Mouse (Mus musculus): ENCODE data around the gene Gm36028. TPM values are rescaled to one million over a fixed set of nuclear protein-coding genes. Genes with fewer than 3 reads are reported as not detected.
A peak's percentile ranks its signal among the peaks of the same experiment; 100 is the strongest.

Gm36028 gene
- polyA plus RNA-seq, 1 experiment from 2014 or later = 0.57 TPM

GRCm38 (mm10) chr16:37831041-37831440, 29.9 kb downstream of the Gm36028 start:
- H3K4me1 ChIP-seq = peaks cover 4% of the 10 kb centered on the region; the same call in 1 of the 2 replicates
- no peak overlapping the region for H3K27ac ChIP-seq (replicated peaks)
- 83% methylated on average over 7 of the region's 7 CpGs for WGBS
- H3K36me3 ChIP-seq = peaks cover 100% of the 10 kb centered on the region
- no peak overlapping the region for H3K4me3 ChIP-seq
- H3K9me3 ChIP-seq = no peaks in the 10 kb centered on the region
- no peak for ATAC-seq (ENCODE audit: extremely low read depth, insufficient number of reproducible peaks, low FRiP score, low TSS enrichment)
- no peak overlapping the region for H3K9ac ChIP-seq
- H3K4me2 ChIP-seq = no peak overlapping the region
- H3K27me3 ChIP-seq (replicated peaks) = no peaks in the 10 kb centered on the region

- no peak overlapping the region for H3K4me2 ChIP-seq
- H3K27ac ChIP-seq (replicated peaks) = no peak overlapping the region
- no peak overlapping the region for H3K4me3 ChIP-seq
- H3K9me3 ChIP-seq = no peaks in the 10 kb centered on the region
- H3K27me3 ChIP-seq (replicated peaks) = no peaks in the 10 kb centered on the region
- ATAC-seq (ENCODE audit: extremely low read depth, insufficient number of reproducible peaks, low FRiP score, low TSS enrichment) = no peak
- H3K36me3 ChIP-seq = peaks cover 100% of the 10 kb centered on the region
- WGBS = 90% methylated on average over 3 of the region's 3 CpGs
- peaks cover 16% of the 10 kb centered on the region for H3K4me1 ChIP-seq
- no peak overlapping the region for H3K9ac ChIP-seq
Measured at GRCm38 (mm10) chr16:37826286-37826685, 34.7 kb downstream of the Gm36028 start.

- H3K4me1 ChIP-seq = peaks cover 16% of the 10 kb centered on the region
- 79% methylated on average over 12 of the region's 12 CpGs for WGBS
- no peak for ATAC-seq (ENCODE audit: extremely low read depth, insufficient number of reproducible peaks, low FRiP score, low TSS enrichment)
Measured at GRCm38 (mm10) chr16:37824778-37825505, 36.0 kb downstream of the Gm36028 start.

GRCm38 (mm10) chr16:37823949-37824348, 37.0 kb downstream of the Gm36028 start:
- no peak for ATAC-seq (ENCODE audit: extremely low read depth, insufficient number of reproducible peaks, low FRiP score, low TSS enrichment)

More at GRCm38 (mm10) chr16:37824778-37825505, 36.0 kb downstream of the Gm36028 start:
- H3K36me3 ChIP-seq = peaks cover 100% of the 10 kb centered on the region
- H3K9me3 ChIP-seq = no peaks in the 10 kb centered on the region
- H3K9ac ChIP-seq = no peak overlapping the region
- no peak overlapping the region; the same call in 1 of the 2 replicates for H3K27ac ChIP-seq (replicated peaks)
- H3K4me3 ChIP-seq = no peak overlapping the region
- no peaks in the 10 kb centered on the region for H3K27me3 ChIP-seq (replicated peaks)
- H3K4me2 ChIP-seq = no peak overlapping the region

GRCm38 (mm10) chr16:37817986-37818385, 43.0 kb downstream of the Gm36028 start:
- Histone ChIP-seq H3K4me2 (no peak overlapping the region), H3K4me1 (peaks cover 22% of the 10 kb centered on the region), H3K9me3 (no peaks in the 10 kb centered on the region), H3K36me3 (peaks cover 82% of the 10 kb centered on the region), H3K27ac (replicated peaks) (no peak overlapping the region), H3K27me3 (replicated peaks) (no peaks in the 10 kb centered on the region), H3K4me3 (no peak overlapping the region), H3K9ac (no peak overlapping the region)
- no peak for ATAC-seq (ENCODE audit: extremely low read depth, insufficient number of reproducible peaks, low FRiP score, low TSS enrichment)
- 87% methylated on average over 4 of the region's 4 CpGs for WGBS

More at GRCm38 (mm10) chr16:37823949-37824348, 37.0 kb downstream of the Gm36028 start:
- Histone ChIP-seq H3K36me3 (peaks cover 100% of the 10 kb centered on the region), H3K9ac (no peak overlapping the region), H3K27me3 (replicated peaks) (no peaks in the 10 kb centered on the region), H3K4me1 (peaks cover 16% of the 10 kb centered on the region), H3K4me3 (no peak overlapping the region), H3K9me3 (no peaks in the 10 kb centered on the region), H3K4me2 (no peak overlapping the region), H3K27ac (replicated peaks) (no peak overlapping the region)
- 43% methylated on average over 5 of the region's 5 CpGs for WGBS

- 0 out of 2 replicates have a peak overlapping the region, but pooled peaks have one; percentile 2 for H3K4me2 ChIP-seq
Measured at GRCm38 (mm10) chr16:37814383-37814971, 46.5 kb downstream of the Gm36028 start.

GRCm38 (mm10) chr16:37813691-37814382, 47.1 kb downstream of the Gm36028 start:
- H3K36me3 ChIP-seq = peaks cover 69% of the 10 kb centered on the region
- ATAC-seq (ENCODE audit: extremely low read depth, insufficient number of reproducible peaks, low FRiP score, low TSS enrichment) = no peak
- 0 out of 2 replicates have a peak overlapping the region, but pooled peaks have one; percentile 2 for H3K4me2 ChIP-seq
- no peaks in the 10 kb centered on the region for H3K27me3 ChIP-seq (replicated peaks)
- WGBS = 41% methylated on average over 5 of the region's 5 CpGs
- H3K9ac ChIP-seq = peak overlapping the region; percentile 38; the same call in 1 of the 2 replicates
- H3K9me3 ChIP-seq = no peaks in the 10 kb centered on the region
- no peak overlapping the region for H3K4me3 ChIP-seq
- peak overlapping the region; percentile 87 for H3K27ac ChIP-seq (replicated peaks)
- H3K4me1 ChIP-seq = peaks cover 47% of the 10 kb centered on the region

More at GRCm38 (mm10) chr16:37814383-37814971, 46.5 kb downstream of the Gm36028 start:
- peak overlapping the region; percentile 87 for H3K27ac ChIP-seq (replicated peaks)
- no peaks in the 10 kb centered on the region for H3K9me3 ChIP-seq
- H3K27me3 ChIP-seq (replicated peaks) = no peaks in the 10 kb centered on the region
- peaks cover 71% of the 10 kb centered on the region for H3K36me3 ChIP-seq
- H3K4me1 ChIP-seq = peaks cover 41% of the 10 kb centered on the region
- peak overlapping the region; percentile 48 for H3K9ac ChIP-seq
- ATAC-seq (ENCODE audit: extremely low read depth, insufficient number of reproducible peaks, low FRiP score, low TSS enrichment) = peak; percentile 80
- no peak overlapping the region for H3K4me3 ChIP-seq
- 36% methylated on average over 7 of the region's 7 CpGs for WGBS

- H3K27me3 ChIP-seq (replicated peaks) = no peaks in the 10 kb centered on the region
- H3K27ac ChIP-seq (replicated peaks) = peak overlapping the region; percentile 87
- peak overlapping the region; percentile 24; the same call in 1 of the 2 replicates for H3K4me2 ChIP-seq
- peak overlapping the region; percentile 44 for H3K9ac ChIP-seq
- ATAC-seq (ENCODE audit: extremely low read depth, insufficient number of reproducible peaks, low FRiP score, low TSS enrichment) = no peak
- 20% methylated on average over 9 of the region's 9 CpGs for WGBS
- H3K36me3 ChIP-seq = peaks cover 64% of the 10 kb centered on the region
- H3K4me3 ChIP-seq = no peak overlapping the region
- H3K9me3 ChIP-seq = no peaks in the 10 kb centered on the region
- H3K4me1 ChIP-seq = peaks cover 59% of the 10 kb centered on the region
Measured at GRCm38 (mm10) chr16:37812474-37812886, 48.5 kb downstream of the Gm36028 start.

- ATAC-seq (ENCODE audit: extremely low read depth, insufficient number of reproducible peaks, low FRiP score, low TSS enrichment) = no peak
- no peak overlapping the region for H3K4me3 ChIP-seq
- H3K27me3 ChIP-seq (replicated peaks) = no peaks in the 10 kb centered on the region
- no peak overlapping the region for H3K4me2 ChIP-seq
- H3K4me1 ChIP-seq = peaks cover 65% of the 10 kb centered on the region
- H3K9ac ChIP-seq = peak overlapping the region; percentile 44
- peaks cover 65% of the 10 kb centered on the region for H3K36me3 ChIP-seq
- peak overlapping the region; percentile 87 for H3K27ac ChIP-seq (replicated peaks)
- no peaks in the 10 kb centered on the region for H3K9me3 ChIP-seq
- 74% methylated on average over 8 of the region's 8 CpGs for WGBS
Measured at GRCm38 (mm10) chr16:37811874-37812273, 49.1 kb downstream of the Gm36028 start.

- Histone ChIP-seq H3K27me3 (replicated peaks) (no peaks in the 10 kb centered on the region), H3K9ac (peak overlapping the region; percentile 42), H3K9me3 (peaks cover 7% of the 10 kb centered on the region; the same call in 1 of the 2 replicates), H3K4me2 (peak overlapping the region; percentile 27), H3K27ac (replicated peaks) (peak overlapping the region; percentile 90), H3K4me1 (peaks cover 75% of the 10 kb centered on the region), H3K4me3 (no peak overlapping the region), H3K36me3 (peaks cover 60% of the 10 kb centered on the region)
- ATAC-seq (ENCODE audit: extremely low read depth, insufficient number of reproducible peaks, low FRiP score, low TSS enrichment) = no peak
- WGBS = 63% methylated on average over 6 of the region's 6 CpGs
Measured at GRCm38 (mm10) chr16:37809623-37809992, 51.3 kb downstream of the Gm36028 start.

Measured in heart, embryonic 13.5 days (tissue).